Mouse (Mus musculus) liver, embryonic 15.5 days (tissue): ENCODE data around the gene Gcnt3. TPM values are rescaled to one million over a fixed set of nuclear protein-coding genes. Genes with fewer than 3 reads are reported as not detected.

Source experiments
- ATAC-seq: fragments of 200-750 bp; cut with Nextera tagmentation; 2 replicates; pipeline ENCODE4 v1.8.0; 2017; ENCODE audit warnings: moderate number of reproducible peaks, mild to moderate bottlenecking, moderate library complexity; ENCODE audit not compliant: insufficient read depth
- H3K27ac ChIP-seq: fragments of 300-500 bp; sonication (generic); replicated peaks from 2 replicates; pipeline ENCODE4 v1.5.1; 2015; ENCODE audit warnings: mild to moderate bottlenecking, inconsistent platforms
- H3K27me3 ChIP-seq: fragments of 300-500 bp; sonication (generic); 2 replicates; pipeline ENCODE4 v1.6.1; 2015; ENCODE audit warnings: mild to moderate bottlenecking, inconsistent platforms
- H3K36me3 ChIP-seq: fragments of 300-500 bp; sonication (generic); replicated peaks from 2 replicates; pipeline ENCODE4 v1.6.1; 2015; ENCODE audit warnings: moderate library complexity, mild to moderate bottlenecking, inconsistent platforms
- H3K4me1 ChIP-seq: fragments of 300-500 bp; sonication (generic); replicated peaks from 2 replicates; pipeline ENCODE4 v1.6.1; 2015; ENCODE audit warnings: inconsistent platforms
- H3K4me2 ChIP-seq: fragments of 300-500 bp; sonication (generic); 2 replicates; pipeline ENCODE4 v1.6.1; 2015; ENCODE audit warnings: moderate library complexity, mild to moderate bottlenecking, inconsistent platforms
- H3K4me3 ChIP-seq: fragments of 300-500 bp; sonication (generic); replicated peaks from 2 replicates; pipeline ENCODE4 v1.5.1; 2015; ENCODE audit warnings: mild to moderate bottlenecking, inconsistent platforms
- H3K9ac ChIP-seq: fragments of 300-500 bp; sonication (generic); 2 replicates; pipeline ENCODE4 v1.6.1; 2015; ENCODE audit warnings: moderate library complexity, mild to moderate bottlenecking, inconsistent platforms
- H3K9me3 ChIP-seq: fragments of 300-500 bp; sonication (generic); replicated peaks from 2 replicates; pipeline ENCODE4 v1.6.1; 2016; ENCODE audit warnings: inconsistent platforms
- WGBS: fragments of 180-500 bp; shearing (Covaris S2); methylation state at CpG from one replicate; pipeline ENCODE4 v1.1.7; 2015; ENCODE audit warnings: mixed read lengths; ENCODE audit not compliant: insufficient replicate concordance; 5-methylcytosine and 5-hydroxymethylcytosine counted together
- polyA plus RNA-seq: library from polyadenylated mRNA; unstranded; fragments of >200 nt; fragmentation: Nextera tagmentation; extraction: Ambion mirVana; gene quantifications from 2 replicates; pipeline ENCODE4 v1.2.1, GENCODE M21; 2015

Gcnt3 gene
- polyA plus RNA-seq, 1 experiment from 2014 or later: not detected

DNA sequence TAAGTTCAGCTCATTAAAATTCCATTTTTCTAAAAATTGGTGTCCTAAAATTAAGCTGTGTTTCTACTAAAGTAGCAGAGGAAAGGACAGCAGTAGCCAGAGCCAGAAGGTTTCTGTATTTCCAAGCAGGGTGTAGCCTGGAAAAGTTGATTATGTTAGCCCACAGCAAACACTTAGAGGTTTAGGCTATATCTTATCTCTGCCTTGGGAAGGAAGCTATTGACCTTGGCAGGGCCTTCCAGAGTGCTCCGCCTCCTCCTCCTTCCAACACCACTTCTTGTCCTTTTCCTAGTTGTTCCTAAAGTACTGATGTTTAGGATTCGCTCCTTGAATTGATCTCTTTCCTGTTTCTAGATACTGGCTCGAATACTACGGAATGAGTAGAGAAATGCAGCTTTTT, 15.8 kb downstream of the Gcnt3 start:
- H3K4me2 ChIP-seq: no peak overlapping the region
- ATAC-seq: 0 out of 2 replicates have a peak, but pooled peaks have one; percentile 40
- H3K27me3 ChIP-seq: no peaks in the 10 kb centered on the region
- H3K9ac ChIP-seq: no peak overlapping the region
- peaks cover 34% of the 10 kb centered on the region for H3K4me1 ChIP-seq
- H3K9me3 ChIP-seq: no peaks in the 10 kb centered on the region
- peaks cover 42% of the 10 kb centered on the region for H3K36me3 ChIP-seq
- H3K27ac ChIP-seq: 0 out of 2 replicates have a peak overlapping the region, but pooled peaks have one; percentile 11
- no peak overlapping the region for H3K4me3 ChIP-seq
- WGBS: 76% methylated on average over 4 of the region's 4 CpGs

DNA sequence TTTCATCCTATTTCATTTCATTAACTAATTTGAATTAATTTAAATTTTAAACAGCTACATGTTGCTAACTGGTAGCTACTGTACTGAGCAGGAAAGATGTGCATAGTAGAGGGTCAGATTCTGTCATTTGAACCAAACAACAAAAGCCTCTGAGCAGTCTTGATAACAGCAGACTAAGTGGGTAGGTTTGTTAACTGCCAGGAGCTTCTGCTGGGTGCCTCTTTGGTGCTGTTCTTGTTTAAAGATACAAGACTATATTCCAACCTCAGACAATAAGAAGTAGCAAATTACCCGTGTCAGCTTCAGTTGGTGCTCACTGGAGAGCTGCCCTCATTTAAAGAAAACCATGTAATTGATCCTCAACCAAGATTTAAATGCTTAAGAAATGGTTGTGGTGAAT, 16.3 kb downstream of the Gcnt3 start:
- peak; percentile 70 for ATAC-seq
- Histone ChIP-seq H3K27ac (0 out of 2 replicates have a peak overlapping the region, but pooled peaks have one; percentile 14), H3K9ac (no peak overlapping the region), H3K27me3 (no peaks in the 10 kb centered on the region), H3K4me3 (no peak overlapping the region), H3K36me3 (peaks cover 46% of the 10 kb centered on the region), H3K4me1 (peaks cover 38% of the 10 kb centered on the region), H3K9me3 (no peaks in the 10 kb centered on the region), H3K4me2 (no peak overlapping the region)
- 17% methylated on average over 1 of the region's 1 CpGs for WGBS

DNA sequence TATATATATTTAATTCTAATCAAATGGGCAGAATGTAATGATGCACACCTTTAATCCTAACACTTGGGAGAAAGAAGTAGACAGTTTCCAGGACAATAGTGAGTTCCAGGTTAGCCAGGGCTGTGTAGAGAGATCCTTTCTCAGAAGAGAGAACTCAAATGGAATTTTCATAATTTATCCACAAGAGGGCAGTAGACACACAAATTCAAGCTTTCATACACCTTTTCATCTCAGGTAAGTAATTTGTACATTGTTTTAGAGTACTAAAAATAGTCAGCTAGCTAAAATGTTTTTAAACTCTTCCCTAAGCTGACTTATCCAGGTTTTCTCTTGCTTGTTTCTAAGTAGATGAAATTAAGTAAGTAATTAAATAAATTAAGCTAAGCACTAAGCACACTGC, 19.0 kb downstream of the Gcnt3 start:
- Histone ChIP-seq H3K27me3 (no peaks in the 10 kb centered on the region), H3K36me3 (peaks cover 57% of the 10 kb centered on the region), H3K9ac (no peak overlapping the region), H3K27ac (no peak overlapping the region), H3K4me1 (peaks cover 43% of the 10 kb centered on the region), H3K4me2 (no peak overlapping the region), H3K9me3 (no peaks in the 10 kb centered on the region), H3K4me3 (no peak overlapping the region)
- no peak for ATAC-seq

DNA sequence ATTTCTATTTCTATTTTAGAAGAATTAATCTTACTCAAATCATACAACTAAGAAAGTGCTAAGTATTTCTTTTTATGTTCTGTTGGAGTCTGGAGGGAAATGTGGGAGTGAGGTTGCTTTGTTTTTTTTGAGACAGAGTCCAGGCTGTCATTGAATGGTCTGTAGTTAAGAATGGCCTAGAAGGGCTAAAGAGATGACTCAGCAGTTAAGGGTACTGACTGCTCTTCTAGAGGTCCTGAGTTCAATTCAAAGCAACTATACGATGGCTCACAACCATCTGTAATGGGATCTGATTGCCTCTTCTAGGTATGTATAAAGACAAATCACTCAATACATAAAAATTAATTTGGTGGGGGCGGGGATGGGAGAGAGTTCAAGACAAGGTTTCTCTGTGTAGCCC, 22.3 kb downstream of the Gcnt3 start:
- H3K9me3 ChIP-seq: no peaks in the 10 kb centered on the region
- peaks cover 34% of the 10 kb centered on the region for H3K36me3 ChIP-seq
- no peak overlapping the region for H3K9ac ChIP-seq
- H3K27ac ChIP-seq: no peak overlapping the region
- no peak for ATAC-seq
- H3K27me3 ChIP-seq: no peaks in the 10 kb centered on the region
- H3K4me1 ChIP-seq: peaks cover 41% of the 10 kb centered on the region
- 82% methylated on average over 2 of the region's 2 CpGs for WGBS
- no peak overlapping the region for H3K4me2 ChIP-seq
- H3K4me3 ChIP-seq: no peak overlapping the region

DNA sequence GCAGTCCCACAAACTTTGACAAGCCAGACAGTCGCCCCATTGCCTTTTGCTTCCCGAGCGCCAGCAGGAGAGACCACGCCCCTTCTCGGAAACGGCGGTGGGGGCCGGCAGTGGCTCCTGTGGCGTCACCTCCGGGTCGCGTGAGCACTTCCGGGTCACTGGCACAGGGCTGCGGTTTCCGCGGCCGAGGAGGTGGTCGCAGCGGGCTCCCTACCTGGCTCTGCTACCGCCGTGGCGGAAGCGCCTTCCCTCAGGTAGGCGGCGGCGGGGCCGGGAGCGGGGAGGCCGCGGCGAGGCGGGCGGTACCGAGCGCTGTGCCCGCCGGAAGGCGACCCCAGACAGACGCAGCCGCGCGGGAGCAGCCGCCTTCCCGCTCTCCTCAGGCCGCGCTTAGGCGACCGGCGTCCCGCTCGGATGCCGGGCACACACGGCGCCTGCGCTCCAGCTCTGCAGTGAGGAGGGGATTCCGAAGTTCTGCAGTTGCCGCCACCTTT, 25.4 kb downstream of the Gcnt3 start, which contains the start of gene Gtf2a2:
Gtf2a2 (plus strand) TSS at position 143 of the 494 bp plus-strand sequence.
- Histone ChIP-seq H3K4me1 (peaks cover 57% of the 10 kb centered on the region), H3K4me2 (peak within 1 kb of the TSS; percentile 78), H3K9me3 (no peaks in the 10 kb centered on the region), H3K27me3 (no peaks in the 10 kb centered on the region), H3K9ac (peak within 1 kb of the TSS; percentile 89), H3K36me3 (peaks cover 44% of the 10 kb centered on the region), H3K27ac (peak within 1 kb of the TSS; percentile 89), H3K4me3 (peak within 1 kb of the TSS; percentile 87)
- 2% methylated on average over 53 of the region's 57 CpGs for WGBS
- peak; percentile 90 for ATAC-seq

DNA sequence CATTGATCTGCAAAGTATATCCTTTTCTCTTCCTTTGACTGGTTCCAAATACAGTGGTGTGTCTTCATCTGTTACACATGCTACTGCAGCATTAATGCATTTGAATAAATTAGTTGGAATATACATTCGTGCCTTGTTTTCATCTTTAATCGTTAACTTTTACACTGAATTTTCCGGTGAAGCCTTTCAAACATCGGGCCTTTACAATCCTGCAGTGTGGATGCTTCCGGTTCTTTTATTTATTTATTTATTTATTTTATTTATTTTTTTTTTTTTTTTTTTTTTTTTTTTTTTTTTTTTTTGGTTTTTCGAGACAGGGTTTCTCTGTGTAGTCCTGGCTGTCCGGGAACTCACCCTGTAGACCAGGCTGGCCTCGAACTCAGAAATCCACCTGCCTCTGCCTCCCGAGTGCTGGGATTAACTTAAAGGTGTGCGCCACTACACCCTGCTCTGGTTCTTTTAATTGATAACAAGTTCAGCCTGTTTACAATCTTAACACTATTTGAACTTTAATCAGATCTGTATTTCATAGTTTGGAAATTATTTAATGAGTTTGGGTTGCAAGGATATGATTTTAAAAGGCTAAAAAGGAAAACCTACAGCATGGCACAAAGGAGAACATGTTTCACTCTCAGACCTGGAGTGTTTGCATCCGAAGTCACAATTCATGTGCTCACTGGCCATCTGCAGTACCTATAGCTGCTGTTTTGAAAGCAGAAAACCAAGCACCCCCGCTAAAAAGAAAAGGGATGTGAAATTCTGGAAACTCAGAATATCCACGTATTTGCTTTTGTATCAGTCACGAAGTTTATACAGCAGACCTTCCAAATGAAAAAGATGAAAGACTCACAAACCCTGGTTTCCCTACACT, 26.1 kb downstream of the Gcnt3 start:
- Histone ChIP-seq H3K4me3 (peak overlapping the region; percentile 87), H3K4me2 (peak overlapping the region; percentile 78), H3K27me3 (no peaks in the 10 kb centered on the region), H3K4me1 (peaks cover 56% of the 10 kb centered on the region), H3K9ac (peak overlapping the region; percentile 89), H3K27ac (peak overlapping the region; percentile 89), H3K36me3 (peaks cover 43% of the 10 kb centered on the region), H3K9me3 (no peaks in the 10 kb centered on the region)
- 53% methylated on average over 14 of the region's 14 CpGs for WGBS
- ATAC-seq: no peak

DNA sequence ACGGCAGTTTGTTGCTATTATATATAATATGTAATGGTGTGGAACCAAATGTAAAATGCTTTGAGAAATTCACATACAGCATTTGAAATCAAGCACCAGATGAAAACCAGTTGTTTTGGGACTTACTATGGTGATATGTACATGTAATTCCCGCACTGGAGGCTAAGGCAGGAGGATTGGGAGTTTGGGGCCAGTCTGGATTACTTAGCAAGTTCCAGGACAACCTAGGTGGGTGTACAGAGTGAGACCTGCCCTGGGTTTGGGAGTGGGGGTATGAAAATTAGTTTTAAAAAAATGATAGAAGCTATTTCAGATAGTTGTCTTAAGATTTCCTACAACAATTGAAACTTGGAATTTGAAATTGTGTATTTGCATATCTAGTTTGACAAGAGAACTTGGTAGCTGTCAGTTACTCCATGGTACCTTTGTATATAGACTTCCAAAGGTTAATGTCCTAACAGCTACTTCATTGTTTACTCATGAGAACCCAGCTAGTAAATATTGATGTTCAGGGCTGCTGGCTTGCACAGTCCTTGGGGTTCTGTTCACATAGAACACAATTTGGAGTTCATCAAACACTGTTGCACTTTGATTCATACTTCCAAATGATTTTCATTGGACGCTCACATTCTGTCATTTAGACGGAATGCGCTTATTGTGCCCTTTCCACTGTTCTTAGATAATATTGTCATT, 27.0 kb downstream of the Gcnt3 start:
- peaks cover 49% of the 10 kb centered on the region for H3K4me1 ChIP-seq

DNA sequence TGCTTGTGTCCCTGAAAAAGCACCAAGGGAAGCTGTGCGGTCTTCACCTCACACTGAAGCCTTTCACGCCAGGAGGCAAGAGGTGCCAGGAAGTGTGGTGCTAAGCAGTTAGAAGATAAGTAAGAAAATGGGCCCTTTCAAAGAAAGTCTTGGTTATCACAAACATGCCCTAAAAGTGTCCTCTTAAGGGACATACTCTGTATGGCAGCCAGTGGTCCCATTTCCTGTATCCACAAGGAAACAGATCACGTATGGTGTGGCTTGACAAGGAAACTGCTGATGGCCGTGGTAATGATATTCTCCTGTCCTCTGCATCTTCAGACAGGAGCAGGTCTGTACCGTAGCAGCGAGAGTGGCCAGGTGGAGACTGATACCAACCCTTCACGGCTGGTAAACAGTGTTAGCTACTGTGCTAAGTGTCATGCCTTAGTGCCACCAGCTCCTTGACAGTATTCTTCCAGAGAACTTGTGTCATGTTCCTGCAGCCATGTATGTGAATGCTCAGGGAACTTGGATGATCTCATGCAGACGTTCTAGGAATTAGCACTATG, 28.1 kb downstream of the Gcnt3 start:
- Histone ChIP-seq H3K27ac (peak overlapping the region; percentile 48), H3K4me1 (peaks cover 44% of the 10 kb centered on the region), H3K36me3 (peaks cover 37% of the 10 kb centered on the region), H3K27me3 (no peaks in the 10 kb centered on the region), H3K9ac (no peak overlapping the region), H3K4me2 (no peak overlapping the region), H3K9me3 (no peaks in the 10 kb centered on the region), H3K4me3 (no peak overlapping the region)
- ATAC-seq: no peak
- WGBS: 31% methylated on average over 8 of the region's 8 CpGs

More for the DNA sequence above, 27.0 kb downstream of the Gcnt3 start:
- peaks cover 35% of the 10 kb centered on the region for H3K36me3 ChIP-seq
- 78% methylated on average over 5 of the region's 5 CpGs for WGBS
- H3K27ac ChIP-seq: peak overlapping the region; percentile 89
- no peaks in the 10 kb centered on the region for H3K9me3 ChIP-seq
- no peak overlapping the region for H3K9ac ChIP-seq
- no peak; the same call in 1 of the 2 replicates for ATAC-seq
- H3K4me3 ChIP-seq: no peak overlapping the region
- no peak overlapping the region for H3K4me2 ChIP-seq
- H3K27me3 ChIP-seq: no peaks in the 10 kb centered on the region

DNA sequence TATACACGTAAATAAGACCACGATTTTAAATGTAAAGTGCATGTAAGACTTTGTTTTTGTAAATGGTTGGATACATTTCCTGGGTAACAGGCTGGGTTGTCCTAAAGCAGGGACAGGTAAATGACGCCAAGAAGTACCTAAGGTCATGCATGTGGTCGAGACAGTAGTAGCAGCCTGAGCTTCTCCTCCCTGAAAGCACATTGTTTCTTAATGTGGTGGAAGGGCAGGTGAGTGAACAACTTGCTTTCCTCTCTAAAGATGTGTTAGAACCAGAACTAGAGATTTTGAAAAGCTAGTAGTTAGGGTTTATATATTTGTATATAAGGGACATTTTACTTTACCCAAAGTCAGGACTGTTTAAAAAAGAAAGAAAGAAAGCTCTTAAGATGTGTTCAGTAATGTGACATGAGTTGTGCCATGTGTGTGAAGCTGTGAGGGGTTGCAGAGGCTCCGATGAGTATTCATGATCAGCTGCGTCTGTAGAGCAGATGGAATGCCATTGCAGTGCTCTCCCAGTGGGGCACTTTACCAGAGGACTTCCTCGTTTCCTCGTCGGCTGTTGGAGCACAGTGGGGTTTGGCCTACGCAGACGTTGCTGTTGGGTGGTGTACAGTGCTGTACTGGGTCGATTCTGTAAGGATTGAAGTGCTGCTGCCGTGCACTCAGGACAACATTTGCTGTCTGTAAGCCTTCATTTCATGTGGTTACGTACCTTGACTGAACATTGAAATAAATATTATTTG, 30.2 kb downstream of the Gcnt3 start:
- Histone ChIP-seq H3K4me2 (no peak overlapping the region), H3K36me3 (peaks cover 53% of the 10 kb centered on the region), H3K27me3 (no peaks in the 10 kb centered on the region), H3K9ac (no peak overlapping the region), H3K4me3 (no peak overlapping the region), H3K27ac (no peak overlapping the region), H3K4me1 (peaks cover 27% of the 10 kb centered on the region), H3K9me3 (no peaks in the 10 kb centered on the region)
- 72% methylated on average over 14 of the region's 14 CpGs for WGBS
- ATAC-seq: no peak

DNA sequence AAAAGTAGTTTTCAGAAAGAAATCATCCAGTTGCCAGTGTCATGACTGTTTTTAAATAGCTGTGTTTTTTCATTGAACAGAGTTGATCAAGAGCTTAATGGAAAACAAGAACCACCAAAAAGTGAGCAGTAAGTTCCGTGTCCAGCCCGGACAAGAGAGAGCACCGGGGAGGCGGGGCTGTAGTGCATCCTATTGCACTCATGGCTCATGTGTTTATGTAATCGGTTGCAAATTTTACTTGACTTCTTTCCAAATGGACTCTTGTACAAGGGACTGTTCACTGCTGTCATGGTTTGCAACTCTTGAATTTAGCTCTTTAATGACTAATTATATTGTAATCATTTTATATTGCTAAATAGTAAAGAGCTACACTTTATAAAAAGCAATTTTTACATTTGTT, 30.9 kb downstream of the Gcnt3 start:
- H3K9ac ChIP-seq: no peak overlapping the region
- no peak overlapping the region for H3K4me3 ChIP-seq
- H3K27ac ChIP-seq: no peak overlapping the region
- no peaks in the 10 kb centered on the region for H3K27me3 ChIP-seq
- peaks cover 60% of the 10 kb centered on the region for H3K36me3 ChIP-seq
- peaks cover 25% of the 10 kb centered on the region for H3K4me1 ChIP-seq
- no peak overlapping the region for H3K4me2 ChIP-seq
- no peaks in the 10 kb centered on the region for H3K9me3 ChIP-seq
- WGBS: 77% methylated on average over 5 of the region's 5 CpGs
- ATAC-seq: no peak
